Mouse (Mus musculus): ENCODE data around the gene Snrnp25. TPM values are rescaled to one million over a fixed set of nuclear protein-coding genes. Genes with fewer than 3 reads are reported as not detected.

Gene Snrnp25
- polyA plus RNA-seq, 1 experiment from 2014 or later, result 46.8 TPM

DNA sequence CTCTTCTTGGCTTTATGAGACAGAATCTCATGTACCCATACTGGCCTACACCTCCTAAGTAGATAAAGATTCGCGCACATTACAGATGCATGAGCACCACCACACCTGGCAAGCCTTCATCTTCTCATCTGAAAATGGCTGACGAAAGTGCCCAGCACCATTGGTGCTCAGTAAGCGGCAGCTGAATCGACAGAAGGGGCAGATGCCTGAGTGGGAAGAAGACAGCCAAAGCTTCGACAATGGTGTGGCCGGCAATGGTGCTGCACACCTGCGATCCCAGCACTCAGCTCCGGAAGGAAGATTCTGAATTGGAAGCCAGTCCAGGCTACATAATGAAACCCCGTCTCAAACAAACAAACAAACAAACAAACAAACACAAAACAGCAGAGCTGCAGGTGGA lies 14.1 kb downstream of the Snrnp25 start:
- no peaks in the 10 kb centered on the region for H3K36me3 ChIP-seq
- peak overlapping the region; percentile 31; the same call in 1 of the 2 replicates for H3K9ac ChIP-seq
- no peak overlapping the region for H3K27ac ChIP-seq (replicated peaks)
- peaks cover 65% of the 10 kb centered on the region for H3K4me1 ChIP-seq (replicated peaks)
- H3K4me2 ChIP-seq, result peak overlapping the region; percentile 96
- H3K4me3 ChIP-seq, result no peak overlapping the region
- peaks cover 34% of the 10 kb centered on the region for H3K27me3 ChIP-seq
- WGBS, result 87% methylated on average over 10 of the region's 10 CpGs
- H3K9me3 ChIP-seq, result no peaks in the 10 kb centered on the region
- ATAC-seq (ENCODE audit: low read depth), result no peak

DNA sequence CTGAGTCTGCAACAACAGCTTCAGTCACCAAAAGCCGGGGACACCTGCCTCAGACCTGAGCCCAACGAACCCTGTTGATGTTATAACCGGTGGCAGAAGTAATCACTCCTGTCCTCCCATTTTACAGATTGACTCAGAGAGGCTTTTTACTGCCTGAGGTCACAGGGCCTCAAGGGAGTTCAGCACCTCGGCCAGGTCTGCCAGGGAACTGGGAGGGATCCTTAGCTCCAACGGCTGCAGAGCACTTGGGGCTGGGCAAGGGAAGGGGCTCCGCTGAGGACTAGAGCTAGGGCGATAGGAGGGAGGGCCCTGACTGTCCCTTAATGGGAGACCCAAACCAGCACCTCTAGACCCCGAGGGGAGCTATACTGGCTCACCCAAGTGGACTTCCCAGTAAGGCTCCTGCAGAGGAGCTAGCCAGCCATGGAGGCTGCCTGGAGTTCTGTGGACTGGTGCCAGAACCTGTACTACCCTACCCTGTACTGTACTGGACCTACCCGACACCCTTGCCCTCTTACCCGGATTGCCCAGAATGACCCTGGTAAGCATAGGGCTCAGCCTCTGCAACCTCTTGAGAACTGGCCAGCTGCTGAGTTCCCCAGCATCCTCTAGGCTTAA lies 15.5 kb downstream of the Snrnp25 start:
- Histone ChIP-seq H3K4me2 (peak overlapping the region; percentile 96), H3K36me3 (no peaks in the 10 kb centered on the region), H3K27me3 (peaks cover 37% of the 10 kb centered on the region), H3K4me3 (peak overlapping the region; percentile 68), H3K9me3 (no peaks in the 10 kb centered on the region), H3K9ac (peak overlapping the region; percentile 89), H3K4me1 (replicated peaks) (peaks cover 80% of the 10 kb centered on the region), H3K27ac (replicated peaks) (peak overlapping the region; percentile 81)
- peak; percentile 9; the same call in 1 of the 2 replicates for ATAC-seq (ENCODE audit: low read depth)
- 34% methylated on average over 10 of the region's 10 CpGs for WGBS

DNA sequence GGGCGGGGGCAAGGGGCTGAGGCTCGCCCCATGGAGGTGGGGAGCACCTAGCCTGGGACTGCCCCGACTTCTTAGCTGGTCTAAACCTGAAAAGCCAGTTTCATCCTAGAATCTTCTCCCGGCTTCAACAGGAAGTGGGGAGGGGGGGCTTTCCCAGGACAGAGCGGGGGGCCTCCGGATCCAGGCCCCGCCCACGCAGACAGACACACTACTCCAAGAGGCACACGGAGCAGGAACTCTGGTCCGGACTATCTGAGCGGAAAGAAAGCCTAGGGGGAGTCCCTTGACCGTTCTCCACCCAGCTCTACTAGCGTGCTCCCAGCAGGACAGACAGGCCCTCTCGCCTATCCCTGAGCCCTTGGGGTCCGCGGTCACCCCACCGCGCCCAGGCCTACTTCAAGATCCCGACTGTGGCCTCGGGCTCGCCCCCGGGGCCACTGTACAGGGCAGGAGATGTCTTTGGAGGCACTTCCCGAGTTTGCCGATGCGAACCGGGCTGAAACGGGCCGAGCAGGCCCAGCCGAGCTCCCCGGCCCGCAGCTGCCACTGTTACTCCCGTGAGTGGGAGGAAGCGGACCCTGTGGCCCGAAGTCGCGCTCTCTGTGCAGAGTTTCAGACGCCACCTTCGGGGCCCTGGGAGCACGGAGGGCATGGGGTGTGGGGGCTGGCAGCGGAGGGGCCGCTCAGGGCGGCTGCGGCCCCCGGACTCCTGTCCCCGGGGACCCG lies 16.2 kb downstream of the Snrnp25 start:
- ATAC-seq (ENCODE audit: low read depth), result peak; percentile 6; the same call in 1 of the 2 replicates
- Histone ChIP-seq H3K9me3 (no peaks in the 10 kb centered on the region), H3K9ac (peak overlapping the region; percentile 89), H3K4me3 (peak overlapping the region; percentile 68), H3K27me3 (peaks cover 37% of the 10 kb centered on the region), H3K4me2 (peak overlapping the region; percentile 96), H3K27ac (replicated peaks) (peak overlapping the region; percentile 81), H3K4me1 (replicated peaks) (peaks cover 85% of the 10 kb centered on the region), H3K36me3 (no peaks in the 10 kb centered on the region)
- 1% methylated on average over 46 of the region's 46 CpGs for WGBS

DNA sequence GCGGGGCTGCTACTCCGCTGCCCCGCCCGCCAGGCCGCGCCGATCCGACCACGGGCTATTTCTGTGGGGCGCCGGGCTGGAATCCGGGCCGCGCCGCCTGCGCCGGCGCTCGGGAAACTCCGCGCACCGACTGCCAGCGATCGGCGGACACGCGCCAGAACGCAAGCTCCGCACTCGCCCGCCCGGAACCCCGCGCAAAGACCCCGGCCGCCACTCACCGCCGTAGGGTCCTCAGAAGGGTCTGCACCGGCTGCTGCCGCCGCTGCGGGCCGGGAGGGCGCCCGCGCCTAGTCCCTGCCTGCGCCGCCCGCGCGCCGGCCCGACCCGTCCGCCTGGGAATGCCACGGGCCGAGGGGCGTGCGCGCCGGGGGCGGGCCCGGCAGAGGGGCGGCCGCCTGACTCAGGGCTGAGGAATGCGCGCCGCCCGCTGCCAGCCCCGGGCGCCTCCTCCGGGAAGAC lies 16.8 kb downstream of the Snrnp25 start, which contains the start of gene Rhbdf1:
Rhbdf1 (minus strand) TSS at position 350 of the 459 bp plus-strand sequence.
- ATAC-seq (ENCODE audit: low read depth), result peak; percentile 13
- H3K4me1 ChIP-seq (replicated peaks), result peaks cover 89% of the 10 kb centered on the region
- no peaks in the 10 kb centered on the region for H3K9me3 ChIP-seq
- 0% methylated on average over 69 of the region's 72 CpGs for WGBS
- peak within 1 kb of the TSS; percentile 89 for H3K9ac ChIP-seq
- no peaks in the 10 kb centered on the region for H3K36me3 ChIP-seq
- peak within 1 kb of the TSS; percentile 96 for H3K4me2 ChIP-seq
- H3K27ac ChIP-seq (replicated peaks), result peak within 1 kb of the TSS; percentile 81
- peaks cover 37% of the 10 kb centered on the region for H3K27me3 ChIP-seq
- H3K4me3 ChIP-seq, result peak within 1 kb of the TSS; percentile 68

DNA sequence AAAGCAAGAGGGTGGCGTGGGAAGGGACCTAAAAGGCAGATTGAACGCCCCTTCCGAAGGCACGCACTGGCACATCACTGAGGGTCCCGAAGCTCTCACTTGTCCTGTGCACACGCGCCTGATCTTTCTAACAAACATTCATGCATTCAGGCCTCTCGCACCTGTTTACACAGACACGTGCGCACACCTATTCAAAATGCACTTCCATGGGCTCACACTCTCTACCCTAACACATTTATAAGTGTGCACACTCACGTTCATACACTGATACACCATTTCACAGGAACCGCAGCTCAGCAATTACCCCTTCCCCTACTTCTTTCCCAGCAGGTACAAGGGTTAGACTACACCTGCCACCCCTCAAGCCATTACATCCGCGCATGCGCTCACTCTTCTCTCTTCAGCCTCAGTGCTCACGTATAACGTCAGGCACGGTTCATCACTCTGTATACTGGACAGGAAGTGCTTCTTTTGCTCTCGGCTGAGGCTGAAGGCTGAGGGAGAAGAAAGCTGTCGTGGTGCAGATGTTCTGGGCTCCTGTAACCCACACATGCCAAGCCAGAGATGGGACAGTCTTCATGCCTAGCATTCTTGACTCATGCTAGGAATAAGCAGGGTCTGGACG lies 17.5 kb downstream of the Snrnp25 start:
- ATAC-seq (ENCODE audit: low read depth), result no peak
- Histone ChIP-seq H3K36me3 (no peaks in the 10 kb centered on the region), H3K4me3 (peak overlapping the region; percentile 68), H3K4me1 (replicated peaks) (peaks cover 89% of the 10 kb centered on the region), H3K27ac (replicated peaks) (0 out of 2 replicates have a peak overlapping the region, but pooled peaks have one; percentile 81), H3K9ac (peak overlapping the region; percentile 89), H3K27me3 (peaks cover 37% of the 10 kb centered on the region), H3K9me3 (no peaks in the 10 kb centered on the region), H3K4me2 (peak overlapping the region; percentile 96)
- 9% methylated on average over 21 of the region's 21 CpGs for WGBS

DNA sequence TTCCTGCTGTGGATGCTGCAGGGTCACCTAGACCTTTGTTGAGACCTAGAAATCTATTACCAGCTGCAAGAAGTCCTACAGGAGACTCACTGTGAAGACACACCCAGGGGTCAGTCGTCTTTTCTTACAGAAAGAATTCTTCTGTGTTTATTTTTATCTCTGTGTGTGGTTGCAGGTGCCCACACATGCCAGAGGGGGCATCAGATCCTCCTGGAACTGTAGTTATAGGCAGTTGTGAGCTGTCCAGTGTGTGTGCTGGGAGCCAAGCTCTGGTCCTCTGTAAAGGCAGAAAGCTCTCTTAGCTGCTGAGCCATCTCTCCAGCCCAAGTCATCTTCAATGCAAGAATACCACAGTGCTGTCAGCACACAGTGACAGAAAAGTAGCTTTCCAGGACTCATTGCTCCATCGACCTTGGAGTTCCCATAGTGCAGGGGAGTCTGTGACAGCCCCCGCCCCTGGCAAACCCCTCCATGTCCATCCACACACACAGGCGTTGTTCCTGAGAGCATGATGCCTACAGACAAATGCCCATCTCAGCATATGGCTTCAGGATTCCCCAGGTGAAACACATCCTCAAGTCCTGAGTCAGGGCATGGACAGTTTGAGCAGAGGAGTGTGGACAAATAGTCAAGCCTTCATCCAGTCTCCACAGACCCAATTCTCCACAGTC lies 18.2 kb downstream of the Snrnp25 start:
- Histone ChIP-seq H3K36me3 (no peaks in the 10 kb centered on the region; the same call in 1 of the 2 replicates), H3K4me3 (no peak overlapping the region), H3K4me1 (replicated peaks) (peaks cover 88% of the 10 kb centered on the region), H3K27ac (replicated peaks) (0 out of 2 replicates have a peak overlapping the region, but pooled peaks have one; percentile 87), H3K9me3 (no peaks in the 10 kb centered on the region), H3K9ac (no peak overlapping the region), H3K27me3 (peaks cover 37% of the 10 kb centered on the region), H3K4me2 (peak overlapping the region; percentile 96)
- no peak for ATAC-seq (ENCODE audit: low read depth)
- WGBS, result 65% methylated on average over 4 of the region's 4 CpGs

DNA sequence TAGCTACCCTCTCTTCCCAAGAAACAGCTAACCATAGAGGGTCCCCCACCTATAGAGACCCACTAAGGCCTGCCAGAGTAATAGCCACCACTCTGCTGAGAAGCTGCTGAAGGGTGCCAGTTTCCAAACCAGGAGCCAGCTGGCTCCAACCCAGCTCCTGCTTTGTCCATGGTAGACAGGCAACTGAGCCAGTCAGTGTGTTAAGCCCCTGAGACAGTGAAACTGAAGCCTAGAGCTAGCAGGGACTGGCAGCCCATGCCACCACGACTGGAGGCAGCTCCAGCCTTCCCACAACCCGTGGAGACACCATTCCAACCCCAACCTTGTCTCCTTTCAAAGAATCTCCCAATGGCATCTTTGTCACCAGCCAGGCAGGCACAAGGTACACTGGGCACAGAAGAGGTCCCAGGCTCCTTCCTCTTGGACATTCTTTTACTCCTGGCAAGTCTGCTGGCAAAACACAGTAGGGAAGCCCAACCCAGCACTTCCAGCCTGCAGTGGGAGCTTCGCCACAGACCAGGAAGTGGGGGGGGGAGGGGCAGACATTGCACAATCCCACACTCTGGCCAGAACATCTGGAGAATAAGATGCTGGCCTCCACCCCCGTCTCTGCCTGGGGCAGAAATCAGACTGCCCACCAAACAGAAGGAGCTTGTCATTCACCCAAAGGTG lies 19.4 kb downstream of the Snrnp25 start:
- Histone ChIP-seq H3K4me1 (replicated peaks) (peaks cover 76% of the 10 kb centered on the region), H3K27ac (replicated peaks) (peak overlapping the region; percentile 87), H3K4me3 (no peak overlapping the region), H3K36me3 (peaks cover 10% of the 10 kb centered on the region), H3K27me3 (peaks cover 37% of the 10 kb centered on the region), H3K9ac (no peak overlapping the region), H3K9me3 (no peaks in the 10 kb centered on the region), H3K4me2 (no peak overlapping the region; the same call in 1 of the 2 replicates)
- ATAC-seq (ENCODE audit: low read depth), result no peak
- 25% methylated on average over 4 of the region's 4 CpGs for WGBS

DNA sequence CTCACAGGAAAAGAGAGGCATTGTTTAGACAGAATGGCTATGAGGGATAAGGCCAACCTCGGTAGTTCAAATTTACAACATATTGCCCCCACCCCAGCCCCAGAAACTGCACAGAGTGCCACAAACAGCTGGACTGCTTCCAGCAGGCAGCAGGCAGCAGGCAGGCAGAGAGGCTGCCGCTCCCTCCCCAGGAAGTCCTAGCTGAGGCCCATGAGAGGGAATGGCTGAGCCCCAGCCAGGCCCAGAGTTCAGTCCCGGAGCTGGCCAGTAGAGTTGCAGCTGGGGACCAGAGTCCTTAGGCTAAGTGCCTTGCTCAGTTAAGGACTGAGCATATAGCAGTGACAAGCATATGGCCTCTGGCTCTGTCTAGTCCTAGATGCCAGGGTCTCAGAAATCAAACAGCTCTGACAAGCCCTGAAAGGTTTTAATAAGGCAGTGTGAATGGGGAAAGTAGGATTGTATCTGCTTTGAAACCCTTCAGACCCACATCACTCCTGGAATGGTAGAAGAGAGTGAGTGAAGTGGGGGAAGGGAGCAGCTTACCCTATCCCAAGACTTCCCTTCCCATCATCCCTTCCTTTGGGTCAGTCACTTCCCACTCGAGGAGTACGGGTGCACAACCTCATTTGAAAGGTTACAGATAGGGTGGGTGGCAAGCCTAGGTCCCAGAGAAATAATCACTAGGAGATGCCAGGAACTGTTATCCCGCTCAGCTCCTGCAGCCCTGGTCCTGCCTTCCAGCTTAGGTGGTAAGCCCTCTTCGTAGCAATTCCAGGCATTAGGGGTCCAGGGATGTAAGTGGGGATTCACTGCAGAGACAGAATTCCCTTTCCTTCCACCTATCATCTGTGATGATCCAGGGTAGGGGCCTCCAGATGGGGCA lies 20.2 kb downstream of the Snrnp25 start:
- H3K4me2 ChIP-seq, result peak overlapping the region; percentile 73
- H3K9me3 ChIP-seq, result no peaks in the 10 kb centered on the region
- 54% methylated on average over 7 of the region's 7 CpGs for WGBS
- H3K27me3 ChIP-seq, result peaks cover 37% of the 10 kb centered on the region
- peaks cover 67% of the 10 kb centered on the region for H3K4me1 ChIP-seq (replicated peaks)
- ATAC-seq (ENCODE audit: low read depth), result no peak
- no peak overlapping the region; the same call in 1 of the 2 replicates for H3K9ac ChIP-seq
- peaks cover 14% of the 10 kb centered on the region for H3K36me3 ChIP-seq
- H3K4me3 ChIP-seq, result peak overlapping the region; percentile 69; the same call in 1 of the 2 replicates
- peak overlapping the region; percentile 87 for H3K27ac ChIP-seq (replicated peaks)

DNA sequence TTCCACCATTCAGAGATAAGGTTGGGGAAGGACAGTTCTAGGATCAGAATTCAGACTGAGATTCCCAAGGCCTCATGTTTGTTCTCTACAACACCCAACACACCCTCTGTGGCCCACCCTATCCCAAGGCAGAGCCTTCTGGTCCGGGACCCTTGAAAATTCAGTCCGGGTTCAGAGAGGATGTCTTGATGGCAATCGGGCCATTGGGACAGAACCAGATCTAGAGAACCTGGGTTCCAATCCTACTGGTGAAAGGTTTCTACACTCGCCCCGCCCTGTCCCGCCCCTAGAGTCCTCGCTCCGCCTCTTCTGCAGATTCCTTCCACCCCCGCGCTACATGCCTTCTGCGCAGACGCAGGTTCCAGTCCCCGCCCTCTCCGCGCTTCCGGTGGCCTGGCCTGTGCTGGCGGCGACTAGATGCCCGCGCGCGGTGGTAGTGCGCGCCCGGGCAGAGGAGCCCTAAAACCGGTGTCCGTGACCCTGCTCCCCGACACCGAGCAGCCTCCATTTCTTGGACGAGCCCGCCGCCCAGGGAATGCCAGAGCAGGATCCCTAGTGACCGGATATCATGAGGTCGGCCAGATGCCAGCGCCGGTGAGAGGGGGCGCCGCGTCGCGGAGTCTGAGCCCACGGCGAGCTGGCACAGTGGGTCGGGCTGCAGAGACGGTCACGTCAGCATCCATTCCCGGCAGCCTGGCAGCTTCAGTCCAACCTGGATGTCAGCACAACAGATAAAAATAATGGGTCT lies 21.1 kb downstream of the Snrnp25 start, which contains the start of gene Mpg:
Mpg (plus strand) TSS at position 382 of the 748 bp plus-strand sequence.
- H3K9me3 ChIP-seq, result no peaks in the 10 kb centered on the region
- peak within 1 kb of the TSS; percentile 87 for H3K27ac ChIP-seq (replicated peaks)
- H3K4me3 ChIP-seq, result peak within 1 kb of the TSS; percentile 69
- ATAC-seq (ENCODE audit: low read depth), result peak; percentile 83
- H3K9ac ChIP-seq, result peak within 1 kb of the TSS; percentile 86
- 4% methylated on average over 47 of the region's 47 CpGs for WGBS
- peaks cover 59% of the 10 kb centered on the region for H3K4me1 ChIP-seq (replicated peaks)
- H3K36me3 ChIP-seq, result peaks cover 23% of the 10 kb centered on the region
- peaks cover 28% of the 10 kb centered on the region for H3K27me3 ChIP-seq
- peak within 1 kb of the TSS; percentile 73 for H3K4me2 ChIP-seq

DNA sequence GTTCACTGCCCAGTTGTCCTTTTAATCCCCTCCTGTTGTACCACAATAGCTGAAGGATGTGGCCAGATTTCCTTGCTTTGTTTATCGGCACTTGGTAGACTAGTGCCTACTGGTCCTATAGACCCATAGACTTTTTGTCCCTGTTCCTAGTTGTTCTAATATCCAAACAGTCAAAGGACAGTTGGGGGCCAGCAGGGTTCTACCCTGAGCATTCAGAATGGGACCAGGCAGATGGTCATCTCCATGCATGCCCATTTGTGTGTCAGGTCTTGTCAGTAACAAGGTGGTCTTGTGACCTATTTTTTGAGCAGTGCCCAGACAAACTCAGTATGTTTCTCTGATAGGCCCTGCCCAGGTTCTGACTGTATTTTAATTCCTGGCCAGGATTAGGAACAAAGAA lies 21.8 kb downstream of the Snrnp25 start:
- Histone ChIP-seq H3K27me3 (peaks cover 25% of the 10 kb centered on the region), H3K4me2 (peak overlapping the region; percentile 73), H3K9ac (peak overlapping the region; percentile 86), H3K36me3 (peaks cover 30% of the 10 kb centered on the region), H3K27ac (replicated peaks) (peak overlapping the region; percentile 87), H3K9me3 (no peaks in the 10 kb centered on the region), H3K4me3 (peak overlapping the region; percentile 69), H3K4me1 (replicated peaks) (peaks cover 54% of the 10 kb centered on the region)
- no peak for ATAC-seq (ENCODE audit: low read depth)
- 32% methylated on average over 1 of the region's 1 CpGs for WGBS
